Mouse (Mus musculus): ENCODE data around the gene Cdc6.

GRCm38 (mm10) chr11:98971316-98972031 is 63.9 kb downstream of the Cdc6 start:
- no peak for TF ChIP-seq CTCF (IDR thresholded peaks at IDR 0.05; ENCODE audit: borderline replicate concordance, insufficient read depth, low read depth, low read length)
- TF ChIP-seq POLR2A (IDR thresholded peaks at IDR 0.05; ENCODE audit: borderline replicate concordance, insufficient read depth, low read length): no peak

Data from cerebellum, adult 2 months (tissue).